Mouse (Mus musculus) kidney, postnatal 4 days (tissue): ENCODE measurements around the gene Flywch1.
A peak's percentile ranks its signal among the peaks of the same experiment; 100 is the strongest.

ENCODE experiments used
- DNase-seq, 2 experiments: peaks; one replicate each; pipeline ENCODE4 v3.0.0; 2021; ENCODE audit warnings: mixed read lengths in 2 of 2

The Flywch1 gene

DNA sequence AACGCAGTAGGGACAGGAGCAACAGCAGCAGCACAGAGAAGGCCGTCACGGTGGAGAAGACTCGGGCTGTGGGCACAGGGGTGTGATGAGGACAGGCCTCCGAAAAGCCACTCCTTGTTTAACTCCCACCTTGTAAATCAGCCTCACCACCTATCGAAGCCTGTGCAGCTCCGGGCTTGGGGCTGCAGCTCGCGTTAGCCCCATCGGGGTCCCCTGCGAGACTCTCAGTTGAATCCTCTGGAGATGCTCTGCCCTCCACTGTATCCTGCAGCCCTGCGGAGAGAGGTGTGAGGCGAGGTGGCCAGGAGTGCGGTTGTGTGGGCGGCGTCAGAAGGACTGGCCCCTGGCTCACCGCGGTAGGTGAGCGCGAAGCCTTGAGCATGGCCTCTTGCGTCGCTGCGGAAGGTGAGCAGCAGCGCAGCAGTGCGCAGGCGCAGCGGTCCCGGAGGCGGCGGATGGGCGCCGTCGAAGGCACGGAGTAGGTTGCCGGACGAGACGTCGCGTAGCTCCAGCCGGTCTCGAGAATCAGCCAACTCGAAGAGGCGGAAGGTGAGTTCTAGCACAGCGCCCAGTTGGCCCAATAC lies 29.1 kb downstream of the Flywch1 start:
- DNase-seq: peak; percentile 51 to 68

DNA sequence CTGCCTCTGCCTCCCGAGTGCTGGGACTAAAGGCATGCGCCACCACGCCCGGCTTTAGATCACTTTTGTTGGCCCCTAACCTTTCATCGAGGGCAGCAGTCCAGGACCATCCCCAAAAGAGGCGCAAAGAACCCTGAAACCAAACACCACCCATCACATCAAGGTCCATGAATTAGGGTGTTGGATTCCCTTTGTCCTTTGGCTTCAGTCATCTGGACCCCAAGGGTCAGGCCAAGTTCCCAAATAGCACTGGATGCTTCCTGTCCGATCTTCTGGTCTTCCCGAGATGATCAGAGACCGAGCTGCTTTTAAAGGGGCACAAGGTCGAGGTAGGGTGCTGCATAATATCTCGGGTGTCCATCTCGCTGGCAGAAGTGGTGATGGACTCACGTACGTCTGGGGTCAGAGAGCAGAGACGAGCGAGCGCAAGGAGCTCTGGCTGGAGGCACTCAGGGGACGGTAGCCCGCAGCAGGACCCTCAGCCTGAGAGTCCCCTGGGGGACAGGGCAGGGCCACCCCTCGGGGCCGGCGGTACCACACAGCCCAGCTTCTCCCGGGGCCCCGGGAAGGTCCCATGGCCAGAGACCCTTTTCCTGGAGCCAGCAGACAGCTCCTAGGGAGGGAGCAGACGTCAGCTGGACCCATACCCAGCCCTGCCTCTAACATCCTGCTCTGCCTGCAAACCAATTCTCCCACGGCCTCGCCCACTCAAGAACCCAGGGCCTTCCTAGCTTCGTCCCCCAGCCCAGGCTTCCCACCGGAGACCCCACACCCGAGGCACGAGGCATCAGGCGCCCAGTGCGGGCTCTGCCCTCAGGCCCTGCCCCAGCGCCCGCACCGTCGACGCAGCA lies 29.8 kb downstream of the Flywch1 start:
- no peak for DNase-seq

DNA sequence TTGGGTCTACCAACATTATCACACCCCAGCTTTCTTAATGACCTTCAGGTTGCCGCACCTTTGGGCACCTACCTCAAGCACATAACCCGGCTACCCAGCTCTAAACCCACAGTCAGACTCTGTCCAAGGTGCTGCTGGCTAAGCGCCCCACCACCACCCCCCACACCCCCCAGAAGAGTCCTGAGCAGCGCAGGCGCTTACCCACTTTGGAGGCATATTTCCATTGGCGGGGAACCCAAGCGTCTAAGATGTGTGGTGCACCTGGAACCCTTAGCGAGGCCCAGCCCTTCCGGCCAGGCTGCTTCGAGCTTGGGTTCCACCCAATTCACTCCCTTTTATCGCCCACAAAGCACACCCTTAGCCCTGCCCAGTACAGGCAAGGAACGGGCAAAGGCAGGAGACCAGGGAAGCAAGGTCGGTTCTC lies 30.8 kb downstream of the Flywch1 start, which contains the start of gene Paqr4:
Paqr4 (minus strand) TSS at position 270 of the 424 bp plus-strand sequence.
- no peak for DNase-seq

DNA sequence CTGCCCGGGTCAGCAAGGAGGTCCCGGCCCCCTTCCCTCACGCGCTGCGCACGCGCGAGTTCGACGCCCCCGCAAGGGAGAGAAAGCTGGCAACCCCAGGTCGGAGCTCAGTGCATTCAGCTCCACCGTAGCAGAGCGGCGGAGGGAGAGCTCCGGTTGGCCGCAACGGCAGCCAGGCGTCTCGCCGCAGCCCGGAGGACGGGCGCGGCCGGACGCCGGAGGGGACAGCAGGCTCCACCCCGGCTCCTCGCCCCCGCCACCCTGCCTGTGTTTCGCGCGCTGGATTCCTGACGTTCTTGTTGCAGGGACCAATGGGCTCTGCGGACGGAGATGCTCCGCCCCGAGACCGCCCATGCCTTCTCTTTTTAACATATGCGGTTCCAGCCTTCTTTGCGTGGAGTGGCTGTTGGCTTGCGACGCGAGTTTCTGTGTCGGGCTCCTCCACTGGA lies 31.2 kb downstream of the Flywch1 start:
- peak; percentile 90 to 94 for DNase-seq

DNA sequence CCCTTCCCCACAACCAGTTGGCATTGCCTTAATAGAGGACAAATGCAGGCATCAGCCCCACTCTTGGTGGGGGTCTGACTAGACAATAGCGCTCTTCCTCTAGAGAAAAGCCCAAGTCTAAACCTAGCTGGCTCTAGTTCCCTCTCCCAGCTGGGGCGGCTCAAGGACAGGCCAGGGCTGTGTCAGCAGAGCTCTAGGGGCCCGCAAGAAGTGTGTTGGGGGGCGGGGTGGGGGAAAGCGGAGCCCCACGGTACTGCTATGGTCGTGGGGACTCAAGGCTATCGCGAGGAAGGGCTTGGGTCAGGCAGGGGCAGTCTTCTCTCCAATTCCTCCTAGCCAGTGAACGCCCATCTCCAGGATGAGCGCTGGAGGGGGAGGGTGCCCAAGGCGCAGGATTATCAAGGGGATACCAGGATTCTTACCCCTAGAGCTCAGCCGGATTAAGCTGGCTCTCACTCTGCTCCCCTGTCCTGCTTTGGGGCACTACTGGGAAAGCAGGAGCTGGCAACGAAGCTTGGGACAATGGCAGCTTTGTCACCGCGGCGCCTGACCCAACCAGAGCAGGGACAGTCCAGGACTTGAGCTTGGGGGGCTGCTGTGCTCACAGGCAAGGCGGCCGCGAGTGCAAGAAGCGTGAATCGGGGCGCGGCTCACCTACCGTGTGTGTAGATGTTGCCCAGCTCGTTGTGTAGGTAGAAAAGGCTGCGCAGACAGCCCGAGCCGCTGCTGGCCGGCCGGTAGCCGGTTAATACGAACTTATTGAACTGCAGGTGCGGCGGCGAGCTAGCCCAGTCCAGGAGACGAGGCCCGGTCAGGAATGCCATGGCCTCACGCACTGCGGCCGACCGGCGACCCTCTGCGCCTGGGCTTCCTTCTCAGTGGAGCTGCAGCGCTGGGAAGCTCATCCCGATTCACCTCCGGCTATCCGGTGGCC lies 31.9 kb downstream of the Flywch1 start:
- peak; percentile 65 to 66 for DNase-seq

DNA sequence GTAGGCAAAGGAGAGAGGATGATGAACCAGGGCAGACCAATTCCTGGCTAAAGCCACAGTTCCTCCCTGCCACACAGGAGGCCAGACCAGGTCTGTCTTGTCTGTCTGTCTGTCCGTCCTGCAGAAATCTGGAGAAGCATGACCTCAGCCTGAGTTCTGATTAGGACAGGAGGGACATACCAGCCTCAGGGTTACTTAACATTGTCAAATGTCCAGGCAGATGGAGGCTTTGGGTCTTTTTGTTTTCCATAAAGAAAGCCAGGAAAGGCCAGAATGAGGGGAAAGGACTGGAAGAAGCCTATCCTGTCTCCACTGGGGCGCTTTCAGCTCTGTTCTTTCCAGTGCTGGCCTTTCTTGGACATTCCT lies 32.6 kb downstream of the Flywch1 start:
- no peak for DNase-seq

DNA sequence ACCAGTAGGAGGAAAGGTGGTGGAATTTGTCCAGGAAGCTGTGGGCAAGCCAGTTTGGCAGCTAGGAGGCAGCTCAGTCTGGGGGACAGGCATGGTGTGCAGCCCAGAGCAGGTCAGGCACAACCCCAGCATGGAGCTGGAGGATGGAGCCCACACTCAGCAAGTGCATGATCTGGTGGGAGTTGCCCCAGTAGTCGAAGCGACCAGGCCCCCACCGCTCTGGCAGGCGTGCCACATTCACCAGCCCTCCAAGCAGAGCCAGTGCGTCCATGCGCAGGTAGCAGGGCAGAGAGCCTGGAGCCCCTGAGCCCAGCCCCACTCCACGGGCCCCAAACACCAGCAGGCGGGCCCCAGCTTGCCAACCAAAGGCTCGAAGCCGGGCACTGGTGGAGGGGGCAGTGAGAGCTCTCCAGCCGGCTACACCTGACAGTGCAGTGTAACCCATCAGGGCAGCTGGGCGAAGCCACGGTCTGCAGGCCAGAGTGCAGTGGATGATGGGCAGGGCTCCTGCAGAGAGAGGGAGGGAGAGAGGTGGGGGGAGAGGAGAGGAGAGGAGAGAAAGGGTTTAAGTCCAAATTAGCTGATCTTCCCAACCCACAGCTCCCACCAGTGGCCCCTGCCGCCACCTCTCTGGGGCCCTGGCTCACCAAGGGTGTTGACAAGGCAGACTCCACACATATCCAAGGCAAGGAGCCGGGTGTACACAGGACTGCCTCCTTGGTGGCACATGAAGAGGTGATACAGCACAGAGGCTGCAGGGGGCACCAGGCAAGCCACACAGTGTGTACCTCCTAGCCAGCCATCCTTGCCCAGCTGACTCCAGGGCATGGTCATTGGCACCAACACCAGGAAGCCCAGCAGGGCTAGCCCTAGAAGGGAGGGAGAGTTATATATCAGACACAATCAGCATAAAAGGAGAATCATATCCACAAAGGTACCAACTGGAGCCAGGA lies 33.6 kb downstream of the Flywch1 start:
- peak in 1 of 2 experiments; percentile 50 for DNase-seq

DNA sequence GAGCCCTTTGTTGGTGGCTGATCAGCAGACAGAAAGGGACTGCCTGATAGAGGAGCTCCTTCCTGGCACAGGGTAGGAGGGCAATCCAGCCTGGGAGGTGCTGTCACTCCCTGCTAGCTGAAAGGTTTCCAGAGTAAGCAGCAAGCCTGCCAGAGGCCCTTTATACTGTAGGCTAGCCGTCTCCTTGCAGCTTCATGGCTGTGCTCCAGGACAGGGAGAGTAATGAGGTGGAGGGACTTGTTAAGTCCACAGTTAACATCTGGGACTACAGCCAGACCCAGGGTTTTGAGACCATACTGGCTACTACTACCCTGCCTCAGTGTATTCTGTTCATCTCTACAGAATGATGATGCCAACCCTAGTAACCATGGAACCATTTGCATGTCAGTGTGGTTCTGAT lies 37.1 kb downstream of the Flywch1 start:
- no peak for DNase-seq

DNA sequence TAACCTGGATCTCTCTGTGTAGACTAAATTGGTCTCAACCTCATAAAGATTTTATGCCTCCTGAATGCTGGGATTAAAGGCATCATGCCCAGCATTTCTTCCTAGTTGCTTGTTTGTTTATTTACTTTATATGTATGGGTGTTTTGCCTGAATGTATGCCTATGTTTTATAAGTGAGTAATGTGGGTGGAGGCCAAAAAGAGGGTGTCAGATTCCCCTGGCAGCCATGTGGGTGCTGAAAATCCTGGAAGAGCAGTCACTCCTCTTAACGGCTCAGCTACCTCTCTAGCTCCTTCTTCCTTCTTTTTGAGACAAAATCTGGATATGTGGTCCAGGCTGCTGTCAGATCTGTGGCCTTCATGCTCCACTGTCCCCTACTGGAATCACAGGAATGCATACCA lies 41.0 kb downstream of the Flywch1 start:
- DNase-seq: no peak

DNA sequence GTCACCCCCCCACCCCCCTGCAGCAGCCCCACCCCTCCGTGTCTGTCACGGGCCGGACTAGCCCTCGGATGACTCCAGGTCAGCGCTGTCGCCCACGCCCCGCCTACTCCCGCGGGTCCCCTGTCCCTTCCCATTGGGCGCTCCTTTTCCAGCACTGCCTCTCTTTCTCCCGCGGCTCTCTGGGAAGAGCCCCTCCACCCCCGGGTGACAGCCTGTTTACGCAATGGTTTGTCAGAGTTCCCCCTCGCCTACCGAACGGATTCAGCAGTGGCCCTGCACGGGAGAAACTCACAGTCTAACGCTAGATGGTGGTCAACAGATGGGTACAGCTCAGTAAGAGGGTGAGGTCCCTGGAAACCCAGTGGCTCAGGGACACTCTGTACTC lies 44.7 kb downstream of the Flywch1 start:
- peak; percentile 86 to 92 for DNase-seq

DNA sequence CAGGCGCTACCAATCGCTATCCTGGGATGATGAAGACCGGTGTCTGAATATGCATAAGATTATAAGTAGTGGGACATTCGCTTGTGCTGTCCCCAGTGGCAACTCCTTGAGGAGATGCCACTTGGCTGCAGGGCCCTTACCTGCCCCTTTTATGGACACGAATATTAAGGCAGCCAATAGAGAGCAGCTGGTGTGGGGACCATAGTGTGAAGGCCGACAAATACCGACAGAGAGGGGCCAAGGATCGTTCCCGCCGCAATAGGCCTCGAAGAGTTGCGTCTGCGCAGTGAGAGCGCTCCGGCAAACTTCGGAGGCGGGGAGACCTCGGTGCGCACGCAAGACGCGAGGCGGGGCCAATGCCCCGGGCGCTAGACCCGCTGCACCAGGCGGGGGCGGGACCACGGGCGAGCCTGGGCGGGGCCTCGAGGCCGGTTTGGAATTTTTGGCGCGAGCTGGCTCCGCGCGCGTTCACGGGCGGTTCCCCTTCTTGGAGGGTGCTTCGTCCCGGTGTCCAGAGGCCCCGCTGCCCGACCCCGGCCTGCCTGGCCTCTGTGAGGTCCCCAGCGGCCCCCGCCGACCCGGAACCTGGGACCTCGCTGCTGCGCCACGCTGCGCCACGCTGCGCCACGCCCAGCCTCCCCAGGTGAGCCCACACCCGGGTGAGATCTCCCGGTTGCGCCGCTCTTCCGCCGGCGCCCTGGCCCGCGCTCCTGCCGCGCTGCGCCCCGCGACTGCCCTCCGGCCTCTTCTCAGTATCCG lies 45.2 kb downstream of the Flywch1 start, which contains the start of gene Pkmyt1:
Pkmyt1 (plus strand) TSS at position 338 of the 759 bp plus-strand sequence.
- DNase-seq: peak; percentile 97 to 98

DNA sequence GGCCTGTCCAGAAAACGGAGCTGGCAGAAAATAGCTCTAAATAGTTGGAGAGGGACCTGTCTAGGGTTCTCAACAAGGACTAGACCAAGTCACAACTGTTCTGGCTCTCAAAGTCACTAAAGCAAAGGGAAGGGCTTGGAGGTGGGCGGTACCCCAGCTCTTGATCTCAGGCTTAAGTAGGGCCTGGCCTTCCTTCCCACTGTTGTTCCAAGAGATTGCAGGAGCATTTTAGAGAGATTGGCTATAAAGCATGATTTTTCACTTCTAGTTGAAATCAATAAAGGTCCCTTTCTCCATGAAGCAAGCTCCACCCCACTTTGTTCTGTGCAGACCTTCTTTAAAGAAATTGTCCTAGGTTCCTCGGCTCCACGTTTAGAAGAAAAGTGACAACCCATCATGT lies 45.9 kb downstream of the Flywch1 start:
- no peak for DNase-seq

DNA sequence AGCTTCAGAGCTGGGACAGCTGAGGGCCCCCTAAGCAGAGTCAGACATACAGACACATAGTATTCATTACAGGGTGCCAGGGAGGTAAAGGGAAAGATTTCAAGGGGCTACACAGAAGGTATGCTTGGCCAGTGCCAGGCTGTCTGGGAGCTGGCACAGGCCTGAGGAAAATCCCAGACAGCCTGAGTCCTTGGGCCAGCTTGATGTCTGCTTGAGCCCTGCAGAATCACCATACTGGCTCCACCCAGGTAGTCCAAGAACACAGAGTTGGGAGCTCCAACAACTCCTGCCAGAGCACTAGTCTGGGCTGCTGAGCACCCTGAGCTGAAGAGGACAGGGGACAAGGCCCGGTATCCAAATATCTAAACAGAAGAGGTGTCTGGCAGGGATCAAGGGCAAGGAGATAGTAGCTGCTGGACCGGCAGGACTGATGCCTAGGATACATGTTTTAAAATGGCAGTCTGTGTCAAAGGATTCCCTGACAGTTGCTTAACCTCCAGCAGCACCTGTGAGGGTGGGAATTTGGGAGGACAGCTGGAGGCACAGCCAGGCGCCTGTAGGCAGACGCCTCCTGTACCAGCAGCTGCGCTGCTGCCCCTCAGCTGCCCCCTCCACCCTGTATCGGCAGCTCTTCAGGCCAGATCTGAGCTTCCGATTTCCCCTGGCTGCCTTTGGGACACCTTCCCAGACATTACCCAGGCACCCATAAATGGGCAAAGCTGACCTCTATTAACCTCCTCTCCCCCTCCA lies 48.9 kb downstream of the Flywch1 start, which contains the start of gene 1520401A03Rik:
1520401A03Rik (minus strand) TSS at position 408 of the 750 bp plus-strand sequence.
- DNase-seq: no peak

DNA sequence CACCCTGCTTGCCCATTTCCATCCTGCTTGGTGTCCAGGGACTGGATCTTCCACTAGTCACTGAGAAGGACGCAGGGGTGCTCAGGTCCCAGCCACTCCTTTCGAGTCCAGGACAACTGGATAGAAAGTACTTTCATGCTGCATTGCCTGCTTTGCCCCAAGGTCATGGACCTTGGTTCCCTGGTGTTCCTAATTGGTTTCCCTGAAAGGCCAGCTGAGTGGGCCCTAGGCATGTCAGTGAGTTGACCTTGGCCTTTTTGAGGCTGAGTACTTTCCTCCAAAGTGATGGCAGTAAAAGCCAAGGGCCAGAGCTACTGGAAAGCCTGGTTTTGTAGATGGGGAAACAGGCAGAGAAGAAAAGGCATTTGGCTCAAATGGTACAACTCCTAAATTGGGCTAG lies 49.5 kb downstream of the Flywch1 start:
- no peak for DNase-seq

DNA sequence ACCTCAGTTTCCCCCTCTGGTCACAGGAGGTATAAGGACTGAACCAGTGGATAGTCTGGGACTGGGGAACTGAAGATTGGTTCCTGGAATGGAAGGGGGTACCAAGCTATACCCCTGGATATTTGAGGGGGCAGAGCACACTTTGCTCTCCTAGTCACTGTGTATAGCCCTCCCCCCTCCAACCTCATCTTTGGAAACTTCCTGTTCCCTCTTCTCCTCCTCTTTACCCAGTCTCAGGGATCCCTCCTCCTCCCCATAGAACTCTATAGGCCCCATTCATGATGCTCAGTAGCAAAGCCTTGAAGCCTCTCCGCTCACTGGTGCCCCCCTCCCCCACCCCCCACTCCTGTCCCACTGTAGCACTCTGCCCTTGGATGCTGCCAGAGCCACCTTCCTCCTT lies 51.9 kb downstream of the Flywch1 start:
- DNase-seq: no peak

DNA sequence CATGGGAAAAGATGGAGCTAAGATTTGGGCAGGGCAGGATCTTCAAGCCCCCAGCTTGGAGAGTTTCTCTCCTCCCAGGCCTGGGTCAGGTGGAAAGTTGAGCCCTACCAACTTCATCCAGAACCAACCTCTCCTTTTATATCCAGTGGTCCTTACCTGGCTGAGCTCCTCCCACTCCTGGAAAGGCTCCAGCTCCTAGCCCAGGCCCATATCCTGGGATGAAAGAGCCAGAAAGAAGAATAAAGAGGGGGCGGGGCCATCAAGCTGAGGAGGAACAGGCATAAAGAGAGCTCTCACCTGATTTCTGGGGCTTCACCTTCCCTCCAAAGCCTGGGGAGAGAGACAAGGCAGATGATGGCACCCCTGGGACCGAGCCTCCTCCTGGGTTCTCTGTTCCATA lies 54.4 kb downstream of the Flywch1 start:
- no peak for DNase-seq

DNA sequence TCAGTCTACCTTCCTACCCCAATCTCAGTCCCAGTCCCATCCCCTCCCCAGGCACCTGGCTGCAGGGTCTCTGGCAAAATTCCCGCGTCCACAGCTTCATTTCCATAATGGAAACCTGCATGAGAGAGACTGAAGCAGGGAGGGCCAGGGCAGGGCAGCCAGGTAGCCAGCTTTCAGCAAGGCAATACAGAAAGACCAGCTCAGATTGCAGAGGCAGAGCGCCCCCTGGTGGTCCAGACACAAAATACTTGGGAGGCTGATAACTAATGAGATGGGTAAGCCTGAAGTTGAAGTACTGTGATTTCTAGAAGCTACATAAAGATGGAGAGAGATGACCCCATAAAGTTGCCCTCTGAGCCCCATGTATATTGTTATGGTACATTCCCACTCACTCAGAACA lies 65.2 kb downstream of the Flywch1 start:
- peak; percentile 85 to 88 for DNase-seq

DNA sequence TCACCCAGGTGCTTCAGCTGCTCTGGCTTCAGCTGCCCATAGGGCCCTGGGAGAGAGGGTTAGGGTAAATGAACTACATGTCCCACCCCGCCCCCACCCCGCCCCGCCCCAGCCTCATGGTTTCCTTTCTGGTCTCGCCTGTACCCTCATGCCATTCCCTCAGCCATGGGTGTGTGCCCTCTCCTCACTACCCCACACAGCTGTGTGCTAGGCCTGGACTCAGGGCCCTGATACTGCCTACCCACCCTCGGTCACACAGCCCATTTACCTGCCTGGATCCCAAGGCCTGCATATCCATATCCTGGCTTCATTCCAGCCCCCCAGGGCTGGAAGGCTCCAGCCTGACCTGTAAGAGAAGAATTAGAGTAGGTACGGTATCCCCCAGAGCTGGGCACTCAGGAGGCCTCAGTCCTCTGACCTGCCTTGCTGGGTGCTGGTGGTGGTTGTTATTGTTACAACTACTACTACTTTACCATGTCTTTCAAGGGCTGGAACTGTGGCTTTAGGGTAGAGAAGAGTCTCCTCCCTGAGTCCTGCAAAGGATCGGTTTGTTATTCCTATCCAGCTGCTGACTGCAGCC lies 65.8 kb downstream of the Flywch1 start:
- no peak for DNase-seq

DNA sequence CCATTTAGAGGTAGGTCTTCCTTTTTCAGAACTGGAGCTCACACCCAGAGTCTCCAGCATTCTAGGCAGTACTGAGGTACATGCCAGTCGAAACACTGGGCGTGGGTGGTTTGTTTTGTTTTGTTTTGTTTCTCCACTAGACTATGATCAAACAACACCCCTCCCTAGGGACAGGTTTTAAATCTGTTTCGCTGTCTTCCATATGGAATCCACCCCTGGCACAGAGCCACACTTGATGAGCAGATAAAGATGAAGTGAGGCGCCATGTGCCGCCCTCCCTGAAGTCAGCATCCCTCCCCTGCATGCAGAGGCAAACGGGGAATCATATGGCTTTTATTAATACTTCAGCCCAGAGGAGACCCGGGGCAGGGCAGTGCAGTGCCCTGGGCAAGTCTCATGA lies 66.7 kb downstream of the Flywch1 start:
- DNase-seq: no peak

DNA sequence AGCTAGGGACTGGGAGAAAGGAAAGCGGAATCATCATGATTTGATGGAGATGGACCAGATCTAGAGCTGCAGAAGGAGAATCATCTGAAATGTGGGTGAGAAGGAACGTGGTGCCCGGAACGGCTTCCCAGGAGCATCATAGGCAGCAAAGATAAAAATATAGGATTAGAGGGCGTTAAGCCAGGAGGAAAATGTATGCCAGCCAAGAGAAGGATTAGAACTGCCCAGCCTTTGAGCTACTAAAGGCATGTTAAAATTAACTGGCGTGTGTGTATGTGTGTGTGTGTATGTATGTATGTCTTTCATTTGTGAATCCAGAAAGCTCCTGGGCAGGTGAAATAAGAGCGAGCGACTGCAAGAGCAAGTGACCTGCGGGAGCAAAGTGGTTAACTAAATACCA lies 68.1 kb downstream of the Flywch1 start:
- DNase-seq: no peak
